Mouse (Mus musculus): ENCODE measurements around the gene Heg1. TPM values are rescaled to one million over a fixed set of nuclear protein-coding genes. Genes with fewer than 3 reads are reported as not detected.

The Heg1 gene
- polyA plus RNA-seq, 1 experiment from 2014 or later, result 17.2 TPM

- no peak overlapping the region for H3K27ac ChIP-seq
- H3K4me3 ChIP-seq (replicated peaks; ENCODE audit: low read depth, low read length), result no peak overlapping the region
- TF ChIP-seq CTCF (IDR thresholded peaks at IDR 0.05; ENCODE audit: low read depth), result no peak
- H3K4me1 ChIP-seq (replicated peaks; ENCODE audit: insufficient read depth, low read length), result no peaks in the 10 kb centered on the region
- H3K9ac ChIP-seq (ENCODE audit: low read depth, low read length), result no peak overlapping the region
- no peak overlapping the region for H3K4me2 ChIP-seq (ENCODE audit: low read length)
- no peaks in the 10 kb centered on the region for H3K9me3 ChIP-seq (replicated peaks; ENCODE audit: low read length)
- ATAC-seq (replicated peaks; ENCODE audit: low FRiP score, low read depth) (no peak), DNase-seq (ENCODE audit: low spot score) (no peak)
- no peaks in the 10 kb centered on the region for H3K27me3 ChIP-seq (ENCODE audit: insufficient read depth, low read length)
- H3K36me3 ChIP-seq (ENCODE audit: insufficient read depth, low read length), result peaks cover 16% of the 10 kb centered on the region; the same call in 1 of the 2 replicates
- WGBS, result 56% methylated on average over 5 of the region's 5 CpGs
These were observed 57.6 kb downstream of the Heg1 start for GRCm38 (mm10) chr16:33741795-33742194.

GRCm38 (mm10) chr16:33742233-33742632, 58.1 kb downstream of the Heg1 start:
- H3K4me3 ChIP-seq (replicated peaks; ENCODE audit: low read depth, low read length), result no peak overlapping the region
- H3K9me3 ChIP-seq (replicated peaks; ENCODE audit: low read length), result no peaks in the 10 kb centered on the region
- TF ChIP-seq CTCF (IDR thresholded peaks at IDR 0.05; ENCODE audit: low read depth), result no peak
- peaks cover 16% of the 10 kb centered on the region; the same call in 1 of the 2 replicates for H3K36me3 ChIP-seq (ENCODE audit: insufficient read depth, low read length)
- no peaks in the 10 kb centered on the region for H3K27me3 ChIP-seq (ENCODE audit: insufficient read depth, low read length)
- no peak overlapping the region for H3K4me2 ChIP-seq (ENCODE audit: low read length)
- no peaks in the 10 kb centered on the region for H3K4me1 ChIP-seq (replicated peaks; ENCODE audit: insufficient read depth, low read length)
- H3K9ac ChIP-seq (ENCODE audit: low read depth, low read length), result no peak overlapping the region
- no peak for ATAC-seq (replicated peaks; ENCODE audit: low FRiP score, low read depth)
- no peak overlapping the region for H3K27ac ChIP-seq
- no peak for DNase-seq (ENCODE audit: low spot score)
- 70% methylated on average over 9 of the region's 9 CpGs for WGBS

- no peak overlapping the region for H3K4me2 ChIP-seq (ENCODE audit: low read length)
- H3K36me3 ChIP-seq (ENCODE audit: insufficient read depth, low read length), result peaks cover 21% of the 10 kb centered on the region; the same call in 1 of the 2 replicates
- no peaks in the 10 kb centered on the region for H3K9me3 ChIP-seq (replicated peaks; ENCODE audit: low read length)
- no peak overlapping the region for H3K4me3 ChIP-seq (replicated peaks; ENCODE audit: low read depth, low read length)
- DNase-seq (ENCODE audit: low spot score) (peak; percentile 66), ATAC-seq (replicated peaks; ENCODE audit: low FRiP score, low read depth) (no peak)
- H3K9ac ChIP-seq (ENCODE audit: low read depth, low read length), result no peak overlapping the region
- peak; percentile 64 for TF ChIP-seq CTCF (IDR thresholded peaks at IDR 0.05; ENCODE audit: low read depth)
- no peaks in the 10 kb centered on the region for H3K27me3 ChIP-seq (ENCODE audit: insufficient read depth, low read length)
- no peak overlapping the region for H3K27ac ChIP-seq
- no peaks in the 10 kb centered on the region for H3K4me1 ChIP-seq (replicated peaks; ENCODE audit: insufficient read depth, low read length)
- WGBS, result 66% methylated on average over 7 of the region's 7 CpGs
These were observed 60.7 kb downstream of the Heg1 start for GRCm38 (mm10) chr16:33744622-33745419.

- H3K4me3 ChIP-seq (replicated peaks; ENCODE audit: low read depth, low read length), result no peak overlapping the region
- no peak overlapping the region for H3K27ac ChIP-seq
- H3K9ac ChIP-seq (ENCODE audit: low read depth, low read length), result no peak overlapping the region
- H3K4me1 ChIP-seq (replicated peaks; ENCODE audit: insufficient read depth, low read length), result no peaks in the 10 kb centered on the region
- 86% methylated on average over 7 of the region's 7 CpGs for WGBS
- no peaks in the 10 kb centered on the region for H3K9me3 ChIP-seq (replicated peaks; ENCODE audit: low read length)
- no peak overlapping the region for H3K4me2 ChIP-seq (ENCODE audit: low read length)
- DNase-seq (ENCODE audit: low spot score), result no peak
- peaks cover 21% of the 10 kb centered on the region; the same call in 1 of the 2 replicates for H3K36me3 ChIP-seq (ENCODE audit: insufficient read depth, low read length)
- no peak for TF ChIP-seq CTCF (IDR thresholded peaks at IDR 0.05; ENCODE audit: low read depth)
- no peak for ATAC-seq (replicated peaks; ENCODE audit: low FRiP score, low read depth)
- H3K27me3 ChIP-seq (ENCODE audit: insufficient read depth, low read length), result no peaks in the 10 kb centered on the region
These were observed 61.3 kb downstream of the Heg1 start for GRCm38 (mm10) chr16:33745457-33745856.

- Histone ChIP-seq H3K4me1 (replicated peaks; ENCODE audit: insufficient read depth, low read length) (no peaks in the 10 kb centered on the region), H3K27me3 (ENCODE audit: insufficient read depth, low read length) (no peaks in the 10 kb centered on the region), H3K27ac (no peak overlapping the region), H3K4me2 (ENCODE audit: low read length) (no peak overlapping the region), H3K9me3 (replicated peaks; ENCODE audit: low read length) (no peaks in the 10 kb centered on the region), H3K9ac (ENCODE audit: low read depth, low read length) (no peak overlapping the region), H3K4me3 (replicated peaks; ENCODE audit: low read depth, low read length) (no peak overlapping the region), H3K36me3 (ENCODE audit: insufficient read depth, low read length) (peaks cover 21% of the 10 kb centered on the region; the same call in 1 of the 2 replicates)
- WGBS, result 50% methylated on average over 10 of the region's 10 CpGs
- DNase-seq (ENCODE audit: low spot score), result no peak
- no peak for TF ChIP-seq CTCF (IDR thresholded peaks at IDR 0.05; ENCODE audit: low read depth)
- no peak for ATAC-seq (replicated peaks; ENCODE audit: low FRiP score, low read depth)
These were observed 62.0 kb downstream of the Heg1 start for GRCm38 (mm10) chr16:33746074-33746676.

GRCm38 (mm10) chr16:33747346-33747954, 63.3 kb downstream of the Heg1 start:
- WGBS, result 66% methylated on average over 7 of the region's 7 CpGs
- H3K27ac ChIP-seq, result no peak overlapping the region
- H3K27me3 ChIP-seq (ENCODE audit: insufficient read depth, low read length), result no peaks in the 10 kb centered on the region
- no peak for DNase-seq (ENCODE audit: low spot score)
- ATAC-seq (replicated peaks; ENCODE audit: low FRiP score, low read depth), result no peak
- peaks cover 18% of the 10 kb centered on the region; the same call in 1 of the 2 replicates for H3K36me3 ChIP-seq (ENCODE audit: insufficient read depth, low read length)
- no peak overlapping the region for H3K9ac ChIP-seq (ENCODE audit: low read depth, low read length)
- no peaks in the 10 kb centered on the region for H3K9me3 ChIP-seq (replicated peaks; ENCODE audit: low read length)
- H3K4me2 ChIP-seq (ENCODE audit: low read length), result no peak overlapping the region
- H3K4me3 ChIP-seq (replicated peaks; ENCODE audit: low read depth, low read length), result no peak overlapping the region
- no peaks in the 10 kb centered on the region for H3K4me1 ChIP-seq (replicated peaks; ENCODE audit: insufficient read depth, low read length)
- TF ChIP-seq CTCF (IDR thresholded peaks at IDR 0.05; ENCODE audit: low read depth), result no peak
